In genomic region chr12:15815170-15815575, GRCm38 (mm10) we compare ENCODE assay signal across 8 mouse cellular contexts. TPM values are rescaled to one million over a fixed set of nuclear protein-coding genes. Genes with fewer than 3 reads are reported as not detected.
A peak's percentile ranks its signal among the peaks of the same experiment; 100 is the strongest.
DNase-seq lines count a peak whose midpoint lies in the region; ATAC-seq and TF ChIP-seq lines count a peak whose summit lies in the region.

No protein-coding gene starts in this region.

- H3K4me3 ChIP-seq in forebrain, embryonic 14.5 days (ENCODE audit: low read depth, low read length), result peak overlapping the region; percentile 91
- H3K4me3 ChIP-seq in hindbrain, embryonic 16.5 days (ENCODE audit: low read length), result peak overlapping the region; percentile 85
- H3K4me3 ChIP-seq in limb, embryonic 15.5 days, result peak overlapping the region; percentile 69
- H3K4me3 ChIP-seq in midbrain, postnatal 0 days (ENCODE audit: low read depth, low read length), result peak overlapping the region; percentile 95

- peak overlapping the region; percentile 99 for H3K9ac ChIP-seq in forebrain, embryonic 14.5 days (ENCODE audit: low read length)
- peak overlapping the region; percentile 95 for H3K9ac ChIP-seq in hindbrain, embryonic 16.5 days (ENCODE audit: low read depth, low read length)
- H3K9ac ChIP-seq in limb, embryonic 15.5 days, result peak overlapping the region; percentile 88
- H3K9ac ChIP-seq in midbrain, postnatal 0 days (replicated peaks; ENCODE audit: low read length, poor library complexity, severe bottlenecking), result peak overlapping the region; percentile 90

- peak overlapping the region; percentile 57 for H3K4me2 ChIP-seq in forebrain, embryonic 14.5 days (ENCODE audit: low read length)
- peak overlapping the region; percentile 78 for H3K4me2 ChIP-seq in hindbrain, embryonic 16.5 days (ENCODE audit: low read length)
- peak overlapping the region; percentile 76 for H3K4me2 ChIP-seq in limb, embryonic 15.5 days
- H3K4me2 ChIP-seq in midbrain, postnatal 0 days (ENCODE audit: low read depth, low read length, poor library complexity, severe bottlenecking), result peak overlapping the region; percentile 66

- H3K27ac ChIP-seq in forebrain, embryonic 14.5 days (ENCODE audit: low read depth, low read length), result peak overlapping the region; percentile 96
- H3K27ac ChIP-seq in hindbrain, embryonic 16.5 days (ENCODE audit: low read depth, low read length), result peak overlapping the region; percentile 99
- peak overlapping the region; percentile 94 for H3K27ac ChIP-seq in limb, embryonic 15.5 days
- H3K27ac ChIP-seq in midbrain, postnatal 0 days (ENCODE audit: low read depth, low read length), result peak overlapping the region; percentile 94

- peaks cover 21% of the 10 kb centered on the region for H3K4me1 ChIP-seq in forebrain, embryonic 14.5 days (ENCODE audit: control insufficient read depth, insufficient read depth, low read length)
- H3K4me1 ChIP-seq in hindbrain, embryonic 16.5 days (ENCODE audit: control insufficient read depth, insufficient read depth, low read depth, low read length), result peaks cover 15% of the 10 kb centered on the region
- peaks cover 24% of the 10 kb centered on the region for H3K4me1 ChIP-seq in limb, embryonic 15.5 days
- H3K4me1 ChIP-seq in midbrain, postnatal 0 days (ENCODE audit: insufficient read depth, low read length), result 0 out of 2 replicates have a peak, but pooled peaks cover 6% of the 10 kb centered on the region

- TF ChIP-seq CTCF in midbrain, postnatal 0 days (IDR thresholded peaks at IDR 0.05), result no peak

- peak; percentile 40 to 46 for DNase-seq in layer of hippocampus, postnatal 36 days
- no peak for DNase-seq in layer of hippocampus, adult 9-10 months (ENCODE audit: low spot score)
- peak; percentile 44 for DNase-seq in T-cell, adult 2 months (ENCODE audit: low spot score)
- peak; percentile 77 for DNase-seq in forebrain, embryonic 14.5 days (ENCODE audit: low spot score)
- peak; percentile 76 for DNase-seq in midbrain, postnatal 0 days (ENCODE audit: low spot score)

- no peaks in the 10 kb centered on the region for H3K27me3 ChIP-seq in forebrain, embryonic 14.5 days (replicated peaks; ENCODE audit: control insufficient read depth, insufficient read depth, low read length)
- no peaks in the 10 kb centered on the region for H3K27me3 ChIP-seq in hindbrain, embryonic 16.5 days (replicated peaks; ENCODE audit: control insufficient read depth, insufficient read depth, low read length)
- no peaks in the 10 kb centered on the region for H3K27me3 ChIP-seq in limb, embryonic 15.5 days
- no peaks in the 10 kb centered on the region for H3K27me3 ChIP-seq in midbrain, postnatal 0 days (ENCODE audit: insufficient read depth, low read length)

- H3K9me3 ChIP-seq in forebrain, embryonic 14.5 days (replicated peaks; ENCODE audit: control insufficient read depth, low read length), result no peaks in the 10 kb centered on the region
- H3K9me3 ChIP-seq in hindbrain, embryonic 16.5 days (ENCODE audit: control insufficient read depth, low read length), result no peaks in the 10 kb centered on the region
- H3K9me3 ChIP-seq in limb, embryonic 15.5 days, result no peaks in the 10 kb centered on the region
- no peaks in the 10 kb centered on the region for H3K9me3 ChIP-seq in midbrain, postnatal 0 days (ENCODE audit: low read length)

- H3K36me3 ChIP-seq in forebrain, embryonic 14.5 days (ENCODE audit: control insufficient read depth, insufficient read depth, low read length), result no peaks in the 10 kb centered on the region; the same call in 1 of the 2 replicates
- H3K36me3 ChIP-seq in hindbrain, embryonic 16.5 days (ENCODE audit: control insufficient read depth, insufficient read depth, low read length), result no peaks in the 10 kb centered on the region
- no peaks in the 10 kb centered on the region for H3K36me3 ChIP-seq in limb, embryonic 15.5 days
- H3K36me3 ChIP-seq in midbrain, postnatal 0 days (ENCODE audit: insufficient read depth, low read length), result no peaks in the 10 kb centered on the region

- under 1% methylated on average over 23 of the region's 23 CpGs for WGBS in forebrain, embryonic 14.5 days
- 0% methylated on average over 23 of the region's 23 CpGs for WGBS in hindbrain, embryonic 16.5 days
- WGBS in limb, embryonic 15.5 days, result under 1% methylated on average over 23 of the region's 23 CpGs
- WGBS in midbrain, postnatal 0 days, result under 1% methylated on average over 23 of the region's 23 CpGs

- ATAC-seq in forebrain, embryonic 14.5 days, result no peak
- ATAC-seq in hindbrain, embryonic 16.5 days, result no peak; the same call in 1 of the 2 replicates
- no peak for ATAC-seq in limb, embryonic 15.5 days (ENCODE audit: insufficient number of reproducible peaks, low FRiP score, low TSS enrichment, low read depth)
- no peak; the same call in 1 of the 2 replicates for ATAC-seq in midbrain, postnatal 0 days (ENCODE audit: low FRiP score)
- ATAC-seq in granulocyte monocyte progenitor cell, adult 5-6 weeks (replicated peaks; ENCODE audit: poor library complexity, severe bottlenecking), result no peak

RNA-seq across cellular contexts. Expression of gene Trib2, which starts 1.5 kb away (rescaled TPM):
- total RNA-seq in layer of hippocampus, postnatal 36 days (2021), result 10 to 100 TPM; 34.0 to 40.5 TPM
- polyA plus RNA-seq in forebrain, embryonic 14.5 days (2014; fragmentation: Nextera tagmentation; extraction: Ambion mirVana), result 87.4 and 100 TPM in 2 replicates
- 124 and 142 TPM in 2 replicates for polyA plus RNA-seq in hindbrain, embryonic 16.5 days (2015; fragmentation: Nextera tagmentation; extraction: Ambion mirVana)
- 51.7 and 55.5 TPM in 2 replicates for polyA plus RNA-seq in limb, embryonic 15.5 days (2015; fragmentation: Nextera tagmentation; extraction: Ambion mirVana)
- total RNA-seq in midbrain, postnatal 0 days (2014; rRNA removed), result 185 and 189 TPM in 2 replicates
- 110 and 112 TPM in 2 replicates for polyA plus RNA-seq in midbrain, postnatal 0 days (2015; fragmentation: Nextera tagmentation; extraction: Ambion mirVana)
- total RNA-seq in granulocyte monocyte progenitor cell, adult 5-6 weeks (2014; fragmentation: Nextera tagmentation), result 0.47 and 1.5 TPM in 2 replicates
- 0.05 and 0.09 TPM in 2 replicates for total RNA-seq in granulocyte monocyte progenitor cell, adult 5-6 weeks (2017)
